Mouse (Mus musculus): Measurements from ENCODE around the gene Cyfip1.

The Cyfip1 gene

DNA sequence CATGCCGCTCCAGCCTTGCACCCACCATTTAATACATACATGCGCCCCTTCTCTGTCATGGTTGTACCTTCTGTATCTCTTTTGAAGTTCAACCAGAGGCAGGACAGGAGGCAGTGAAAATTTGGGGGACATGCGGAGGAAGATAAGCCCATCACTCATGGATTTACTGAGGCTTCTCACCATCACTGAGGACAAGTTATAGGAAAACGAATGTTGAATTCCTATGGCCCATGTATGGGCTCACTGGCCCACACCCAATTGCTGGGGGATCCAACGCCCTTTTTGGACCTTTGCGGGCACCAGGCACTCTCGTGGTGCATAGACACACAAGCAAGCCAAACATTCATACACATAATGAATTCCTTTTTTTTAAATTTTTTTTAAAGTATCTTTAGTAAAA lies at the start of gene Cyfip1:
TSS of gene Cyfip1 (plus strand) at position 301 of the 400 bp plus-strand sequence.
- no peak for DNase-seq (ENCODE audit: low read depth, low spot score)

DNA sequence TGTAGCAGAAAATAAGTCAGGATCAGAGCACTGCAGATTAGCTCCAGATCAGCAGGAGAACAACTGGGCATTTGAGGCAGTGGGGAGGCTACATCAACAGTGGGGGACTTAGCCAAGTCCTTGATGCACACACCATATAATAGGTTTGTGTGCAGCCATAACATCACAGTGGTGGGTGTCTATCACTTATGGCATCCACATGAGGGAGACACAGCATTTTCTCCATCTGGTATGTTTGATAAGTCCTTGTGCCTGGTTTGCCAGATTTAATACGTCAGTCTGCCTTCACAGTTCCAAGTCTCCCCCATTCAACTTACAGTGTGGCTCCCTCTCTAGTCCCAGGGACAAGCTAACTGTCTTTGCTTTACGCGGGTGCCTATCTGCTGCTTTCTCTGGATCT lies 49.3 kb upstream of the Cyfip1 start:
- DNase-seq (ENCODE audit: low read depth, low spot score) = no peak

- DNase-seq (ENCODE audit: low read depth, low spot score) = no peak
Observed at GRCm38 (mm10) chr7:55793236-55793951, 48.2 kb upstream of the Cyfip1 start.

DNA sequence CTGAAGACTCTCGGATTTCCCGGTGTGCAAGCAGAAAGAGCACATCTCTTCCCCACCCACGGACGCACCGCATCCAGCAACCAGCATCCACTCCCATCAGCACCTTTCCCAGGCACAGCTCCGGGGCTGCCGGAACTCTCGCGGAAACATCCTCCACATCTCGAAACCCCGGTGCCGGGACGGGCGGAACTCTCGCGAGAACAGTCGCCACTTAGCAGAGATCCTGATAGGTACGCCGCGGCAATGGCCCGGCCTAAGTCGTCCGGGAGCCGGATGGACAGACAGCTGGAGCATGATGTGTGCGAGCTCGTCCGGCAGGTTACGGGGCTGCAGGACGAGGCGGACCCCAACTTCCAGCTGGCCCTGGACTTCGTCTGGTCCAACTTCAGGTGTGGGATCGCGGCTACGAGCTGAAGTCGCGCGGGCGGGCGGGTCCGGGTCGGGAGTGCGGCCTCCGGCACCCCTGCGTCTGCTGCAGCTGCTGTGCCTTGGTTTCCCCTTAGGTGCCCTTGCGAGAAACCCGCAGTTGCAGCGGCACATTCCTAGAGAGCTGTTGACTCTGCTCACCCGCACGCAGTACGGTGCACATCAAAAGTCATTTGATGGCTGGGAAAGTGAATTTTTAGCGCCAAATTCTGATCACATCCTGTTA lies 47.5 kb upstream of the Cyfip1 start, which contains the start of gene Tubgcp5:
TSS of gene Tubgcp5 (plus strand) at position 203 of the 652 bp plus-strand sequence.
- peak; percentile 95 for DNase-seq (ENCODE audit: low read depth, low spot score)

DNA sequence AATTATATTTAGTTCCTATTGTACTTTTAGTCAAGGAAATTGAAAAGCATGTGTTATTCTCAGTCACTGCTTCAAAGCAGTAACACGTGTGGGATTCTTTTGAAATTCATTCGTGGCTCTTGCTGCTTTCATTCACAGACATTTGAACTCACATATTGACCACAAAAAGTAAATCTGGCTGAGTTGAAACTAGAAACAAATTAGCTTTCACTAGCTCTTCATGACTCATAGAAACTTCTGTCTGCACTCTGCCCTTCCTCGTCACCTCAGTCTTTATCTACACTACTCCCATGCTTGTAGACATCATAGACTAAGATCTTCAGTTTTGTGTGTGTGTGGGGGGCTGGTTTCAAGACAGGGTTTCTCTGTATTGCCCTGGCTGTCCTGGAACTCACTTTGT lies 41.6 kb upstream of the Cyfip1 start:
- DNase-seq (ENCODE audit: low read depth, low spot score) = no peak

- no peak for DNase-seq (ENCODE audit: low read depth, low spot score)
Observed at GRCm38 (mm10) chr7:55809967-55810366, 31.6 kb upstream of the Cyfip1 start.

DNA sequence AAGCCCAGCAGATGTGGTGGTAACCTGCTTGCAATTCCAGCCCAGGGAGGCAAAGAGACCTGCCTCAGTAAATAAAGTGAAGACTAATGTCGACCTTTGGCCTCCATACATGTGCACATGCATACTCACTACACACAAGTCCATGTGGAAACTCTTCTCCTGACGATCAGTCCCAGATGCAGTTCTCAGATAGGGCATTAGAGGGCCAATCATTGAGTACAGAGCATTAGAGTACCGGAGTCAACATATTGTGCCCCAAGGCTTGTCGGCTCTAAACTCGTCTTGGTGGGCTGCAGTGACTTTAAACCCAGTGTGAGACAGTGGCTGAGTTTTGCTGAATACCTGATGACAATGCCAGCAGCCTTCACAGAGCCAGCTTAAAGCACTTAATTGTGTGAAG lies 17.1 kb upstream of the Cyfip1 start:
- no peak for DNase-seq (ENCODE audit: low read depth, low spot score)

DNA sequence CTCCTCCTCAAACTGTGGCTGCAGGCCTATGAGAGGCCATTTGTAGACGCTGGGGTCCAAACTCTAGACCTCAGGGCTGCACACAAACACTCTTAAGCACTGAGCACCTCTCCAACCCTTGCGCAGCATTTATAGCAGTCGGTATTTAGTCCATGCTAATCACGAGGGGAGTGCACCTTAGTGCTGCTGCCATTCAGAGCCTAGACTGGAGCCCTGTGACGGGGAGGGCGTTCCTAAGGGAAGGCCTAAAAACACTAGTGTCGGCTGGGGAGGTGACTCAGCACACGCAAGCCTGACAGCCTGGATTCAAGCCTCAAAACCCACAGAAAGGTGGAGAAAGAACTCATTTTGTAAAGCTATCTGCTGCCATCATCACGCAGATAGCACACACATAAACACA lies 14.0 kb upstream of the Cyfip1 start:
- no peak for DNase-seq (ENCODE audit: low read depth, low spot score)

DNA sequence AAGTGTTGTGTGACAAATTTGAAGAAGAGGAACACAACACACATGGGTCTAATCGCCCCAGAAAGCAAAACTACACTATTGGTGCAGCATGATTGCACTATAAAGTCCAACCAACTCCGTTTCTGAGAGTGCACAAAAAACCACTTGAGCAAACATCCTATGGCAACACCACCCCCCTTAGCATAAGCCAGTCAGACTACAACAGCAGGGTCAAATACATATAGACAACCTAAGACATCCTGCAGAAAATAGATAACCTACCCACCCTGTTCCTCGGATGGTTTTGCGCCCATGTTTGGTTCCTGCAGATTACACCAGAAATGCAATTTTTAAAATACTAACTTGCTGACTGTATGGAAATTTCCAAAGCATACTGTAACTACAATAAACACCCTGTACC lies 4.7 kb upstream of the Cyfip1 start:
- DNase-seq (ENCODE audit: low read depth, low spot score) = no peak

GRCm38 (mm10) chr7:55841977-55842503 lies 495 bp downstream of the Cyfip1 start:
- DNase-seq (ENCODE audit: low read depth, low spot score) = peak; percentile 61

- DNase-seq (ENCODE audit: low read depth, low spot score) = no peak
Observed at GRCm38 (mm10) chr7:55842504-55843152, 1.1 kb downstream of the Cyfip1 start.

- DNase-seq (ENCODE audit: low read depth, low spot score) = peak; percentile 30
Observed at GRCm38 (mm10) chr7:55846606-55847312, 5.2 kb downstream of the Cyfip1 start.

GRCm38 (mm10) chr7:55849948-55850571 lies 8.5 kb downstream of the Cyfip1 start:
- no peak for DNase-seq (ENCODE audit: low read depth, low spot score)

GRCm38 (mm10) chr7:55852787-55853186 lies 11.2 kb downstream of the Cyfip1 start:
- no peak for DNase-seq (ENCODE audit: low read depth, low spot score)

DNA sequence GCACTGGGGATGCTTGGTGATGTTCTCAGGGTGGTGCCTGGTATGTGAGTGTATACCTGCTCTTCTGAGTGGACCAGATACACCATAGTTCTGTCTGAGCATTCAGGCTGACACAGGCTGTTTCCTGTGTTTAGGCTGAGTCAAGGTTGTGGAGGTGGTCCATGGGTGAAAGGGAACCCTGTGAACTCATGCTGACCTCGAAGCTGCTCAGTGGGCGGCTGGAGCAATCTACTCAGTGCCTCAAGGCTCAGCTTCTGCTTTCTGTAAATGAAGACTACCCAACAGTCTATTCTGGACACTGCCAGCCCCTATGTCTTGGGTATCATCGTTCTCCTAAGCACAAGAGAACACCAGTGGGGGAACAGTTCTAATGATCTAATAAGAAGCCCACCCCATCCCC lies 14.1 kb downstream of the Cyfip1 start:
- DNase-seq (ENCODE audit: low read depth, low spot score) = no peak

DNA sequence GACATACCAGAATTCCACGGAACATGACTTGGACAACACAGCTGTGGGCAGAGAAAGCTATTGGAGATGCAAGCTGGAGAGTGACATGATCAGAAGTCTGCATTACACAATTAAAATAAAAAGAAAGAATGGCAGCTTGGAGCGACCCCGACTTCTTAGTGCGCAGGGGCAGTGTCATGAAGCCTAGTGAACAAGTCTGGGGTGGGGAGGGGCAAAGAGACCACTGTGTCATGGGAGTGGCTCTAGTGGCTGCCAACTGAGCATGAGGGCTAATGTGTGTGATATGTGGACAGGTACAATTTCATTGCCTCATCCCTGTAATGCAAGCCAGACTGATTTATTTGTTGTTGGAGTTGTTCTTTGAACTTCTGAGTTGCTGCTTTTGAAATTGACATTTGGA lies 15.2 kb downstream of the Cyfip1 start:
- DNase-seq (ENCODE audit: low read depth, low spot score) = no peak

DNA sequence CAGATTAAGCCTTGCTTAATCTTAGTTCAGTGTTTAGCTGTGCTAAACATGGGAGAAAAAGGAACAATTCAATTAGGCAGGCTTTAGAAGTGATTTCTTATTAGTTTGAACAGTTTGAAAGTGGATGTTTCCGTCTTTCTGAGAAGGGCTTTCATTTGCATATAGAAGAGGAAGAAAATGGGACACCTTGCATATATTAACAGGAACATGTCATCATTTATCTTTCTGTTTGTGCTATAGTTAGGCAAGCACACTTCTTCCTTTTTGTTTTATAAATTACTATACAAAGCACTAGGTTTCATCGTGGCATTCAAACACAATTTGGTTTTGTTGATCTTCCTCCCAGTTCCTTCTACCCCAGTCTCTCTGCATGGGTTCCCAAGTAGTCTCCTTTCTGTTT lies 16.2 kb downstream of the Cyfip1 start:
- DNase-seq (ENCODE audit: low read depth, low spot score) = no peak

GRCm38 (mm10) chr7:55858836-55859517 lies 17.4 kb downstream of the Cyfip1 start:
- no peak for DNase-seq (ENCODE audit: low read depth, low spot score)

DNA sequence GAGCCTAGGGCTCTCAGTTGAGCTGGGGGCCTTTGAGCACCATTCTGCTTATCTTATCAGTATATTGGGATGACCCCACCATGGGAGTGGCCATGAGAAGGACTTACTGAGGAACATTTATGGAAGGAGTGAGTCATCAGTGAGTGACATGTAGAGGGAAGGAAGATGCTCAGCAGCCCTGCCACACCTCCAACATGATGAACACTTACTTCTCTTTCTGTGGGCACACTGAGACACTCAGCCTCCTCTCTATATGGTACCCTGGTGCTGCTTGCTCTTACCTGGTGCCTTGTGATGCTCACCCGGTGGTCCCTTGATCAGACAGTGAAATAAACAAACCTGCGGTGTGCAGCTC lies 17.9 kb downstream of the Cyfip1 start:
- DNase-seq (ENCODE audit: low read depth, low spot score) = no peak

- DNase-seq (ENCODE audit: low read depth, low spot score) = no peak
Observed at GRCm38 (mm10) chr7:55859956-55860355, 18.4 kb downstream of the Cyfip1 start.

DNA sequence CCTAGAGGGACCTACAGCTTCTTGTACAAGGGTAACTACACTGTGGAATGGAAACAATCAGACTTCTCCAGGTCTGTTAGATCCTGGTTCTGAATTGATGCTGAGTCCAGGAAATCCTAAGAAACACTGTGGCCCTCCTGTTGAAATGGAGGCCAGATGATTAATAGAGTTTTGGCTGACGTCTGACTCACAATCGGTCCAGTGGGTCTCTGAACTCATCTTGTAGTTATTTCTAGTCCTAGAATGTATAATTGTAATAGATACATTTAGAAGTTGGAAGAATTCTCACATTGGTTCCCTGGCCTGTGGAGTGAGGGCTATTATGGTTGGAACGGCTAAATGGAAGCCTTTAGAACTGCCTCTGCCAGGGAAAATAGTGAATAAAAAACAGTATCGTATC lies 19.6 kb downstream of the Cyfip1 start:
- DNase-seq (ENCODE audit: low read depth, low spot score) = no peak
